Mouse (Mus musculus): ENCODE results near the gene Hs2st1.

DNA sequence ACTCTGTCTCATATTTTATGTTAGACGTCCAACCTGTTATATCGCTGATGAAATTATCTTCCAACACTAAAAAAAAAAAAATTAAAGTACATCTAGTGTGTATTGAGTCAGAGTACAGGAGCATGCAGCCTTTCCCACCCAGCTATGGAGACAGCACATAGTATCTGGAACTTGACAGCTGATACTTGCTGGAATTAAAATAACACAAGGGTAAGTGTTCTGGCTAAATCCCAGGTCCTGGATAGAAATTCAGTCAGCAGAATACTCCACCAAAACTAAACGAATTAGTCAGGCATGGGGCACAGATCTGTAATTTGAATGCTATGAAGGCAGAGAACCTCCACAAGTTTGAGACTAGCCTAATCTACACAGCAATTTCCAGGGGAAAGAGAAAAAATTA is 30.9 kb downstream of the Hs2st1 start:
- no peak for TF ChIP-seq CTCF (IDR thresholded peaks at IDR 0.05; ENCODE audit: borderline replicate concordance, extremely low read depth, insufficient read depth, insufficient read length)
- no peak for TF ChIP-seq POLR2A (IDR thresholded peaks at IDR 0.05; ENCODE audit: borderline replicate concordance, extremely low read depth, insufficient read depth, insufficient read length, poor library complexity, severe bottlenecking)

All from brain, embryonic 14.5 days (tissue).